Mouse (Mus musculus): ENCODE measurements at regions not wholly inside any gene's neighbourhood (a gene's known extent, or its start where the extent isn't known, plus 50 kb on each side); places are given as distances from the start of the nearest gene placed in this dataset.

DNA sequence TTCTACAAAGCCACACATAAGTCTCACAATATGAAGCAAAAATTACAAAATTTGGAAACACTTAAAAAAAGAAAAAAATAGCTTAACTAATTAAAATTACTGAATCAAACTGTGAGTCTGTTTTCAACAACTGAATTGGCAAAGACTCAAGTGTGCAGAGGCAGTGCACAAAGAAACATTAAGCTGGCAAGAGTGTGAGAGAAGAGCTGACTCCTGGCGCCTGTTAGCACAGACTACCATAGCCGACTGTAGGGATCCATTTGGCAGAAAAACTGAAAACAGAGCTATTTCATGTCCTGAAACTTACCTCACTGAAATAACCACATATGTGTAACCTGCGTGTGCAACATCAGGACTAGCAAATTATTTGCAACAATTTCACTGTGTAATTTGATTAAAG lies 746.4 kb upstream of the Cypt12 start:
- DNase-seq: no peak

DNA sequence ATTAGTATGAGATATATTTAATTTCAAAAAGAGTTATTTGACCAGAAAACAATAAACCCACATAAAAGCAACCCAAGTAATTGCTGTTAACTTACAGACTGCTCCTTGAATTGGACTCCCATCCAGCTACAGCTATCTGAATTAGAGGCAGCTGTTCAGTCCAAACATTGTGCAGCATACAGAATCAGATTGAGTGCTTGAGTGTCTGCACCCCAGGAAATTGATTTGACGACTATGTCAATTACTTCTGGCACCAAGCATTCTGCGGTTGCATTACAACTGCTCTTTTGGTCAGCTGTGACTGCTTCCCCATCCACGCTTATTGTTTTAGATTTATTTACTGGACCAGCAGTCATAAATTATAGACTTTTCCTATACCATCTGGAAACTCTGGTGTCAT lies 734.2 kb upstream of the Cypt12 start:
- DNase-seq: no peak

DNA sequence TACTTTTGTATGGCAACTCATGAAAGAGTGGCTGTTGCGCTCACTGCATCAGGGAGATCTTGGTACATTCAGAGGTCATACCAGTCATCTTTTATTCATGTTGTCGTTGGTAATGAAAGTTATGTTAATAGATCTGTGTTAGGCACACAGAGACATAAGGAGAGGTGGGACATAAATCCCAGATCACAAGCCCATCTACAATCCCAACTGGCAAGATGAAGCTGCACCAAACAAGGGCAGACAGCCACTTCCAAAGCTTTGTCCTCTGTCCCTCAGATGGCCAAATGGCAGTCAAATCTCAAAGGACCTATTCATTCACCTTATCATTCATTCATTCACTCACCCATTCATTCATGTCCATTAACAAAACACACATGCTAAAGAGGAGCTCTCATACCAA lies 731.4 kb upstream of the Cypt12 start:
- DNase-seq: no peak

DNA sequence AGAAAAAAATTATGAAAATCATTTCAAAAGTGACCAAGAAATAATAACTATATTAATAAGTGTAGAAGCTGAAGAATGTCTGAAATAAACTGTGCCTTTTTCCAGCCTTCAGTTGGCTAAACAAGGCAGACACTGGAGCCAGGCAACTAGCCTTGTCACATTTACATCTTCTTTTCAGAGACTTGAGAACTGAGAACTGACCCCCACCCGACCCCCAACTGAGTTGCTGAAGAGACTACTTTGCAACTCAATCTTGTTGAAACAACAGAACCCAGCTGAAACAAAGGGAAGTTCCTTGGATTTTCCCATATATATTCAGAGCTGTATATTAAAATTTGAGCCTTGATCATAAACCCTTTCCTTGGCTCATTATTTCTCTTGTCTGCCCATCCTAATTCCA lies 709.8 kb upstream of the Cypt12 start:
- DNase-seq: no peak

DNA sequence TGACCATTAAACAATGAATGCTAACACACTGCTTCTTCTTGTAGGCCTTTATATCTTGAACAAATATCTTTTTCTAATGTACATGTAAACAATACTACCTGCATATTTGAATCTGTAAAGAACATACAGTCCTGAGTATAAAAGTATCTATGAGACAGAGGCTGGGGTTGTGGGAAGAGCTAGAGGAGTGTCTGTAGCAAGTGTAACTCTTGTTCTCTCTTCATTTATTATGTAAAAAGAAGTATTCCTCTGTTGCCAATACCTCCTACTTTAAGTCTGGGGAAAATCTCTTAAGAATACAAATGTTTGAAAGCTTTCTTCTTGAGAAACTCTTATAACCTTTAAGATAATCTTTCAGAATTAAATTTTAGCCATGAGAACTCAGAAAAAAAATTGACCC lies 689.8 kb upstream of the Cypt12 start:
- no peak for DNase-seq

DNA sequence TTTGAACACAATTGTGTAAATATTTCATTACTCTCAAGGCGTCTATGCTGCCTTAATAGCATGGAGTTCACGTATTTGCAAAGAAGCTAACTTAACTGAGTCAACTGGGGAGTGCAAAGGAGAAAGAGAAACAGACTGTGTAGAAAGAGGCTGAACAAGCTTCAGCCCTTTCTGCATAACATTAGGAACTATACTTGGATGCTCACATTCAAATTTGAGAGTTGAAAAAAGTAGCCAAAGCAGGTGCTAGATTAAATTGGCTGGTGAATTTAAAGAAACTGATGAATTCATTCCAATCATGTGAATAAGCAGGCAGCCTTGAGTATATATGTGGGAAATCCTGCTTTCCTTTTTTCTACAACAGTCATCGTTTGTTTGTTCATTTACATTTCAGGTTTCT lies 689.1 kb upstream of the Cypt12 start:
- no peak for DNase-seq

DNA sequence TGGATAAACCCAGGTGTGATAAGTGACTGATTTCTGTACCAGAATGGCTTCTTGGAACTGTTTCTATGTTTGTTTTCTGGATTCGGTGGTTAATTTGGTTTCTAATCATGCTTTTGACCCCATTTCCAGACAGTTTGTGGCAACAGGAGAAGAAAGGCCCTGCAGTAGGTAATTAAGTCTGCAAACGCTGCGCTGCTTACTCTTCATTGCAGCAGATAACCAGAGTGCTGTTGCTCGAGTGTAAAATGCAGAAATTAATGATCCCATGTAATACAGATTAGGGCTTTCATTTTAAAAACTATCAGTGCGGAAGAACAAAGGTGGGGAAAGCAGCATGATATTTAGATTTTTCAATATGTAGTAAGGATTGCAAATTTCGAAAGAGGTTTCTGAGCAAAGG lies 667.0 kb upstream of the Cypt12 start:
- DNase-seq: no peak

DNA sequence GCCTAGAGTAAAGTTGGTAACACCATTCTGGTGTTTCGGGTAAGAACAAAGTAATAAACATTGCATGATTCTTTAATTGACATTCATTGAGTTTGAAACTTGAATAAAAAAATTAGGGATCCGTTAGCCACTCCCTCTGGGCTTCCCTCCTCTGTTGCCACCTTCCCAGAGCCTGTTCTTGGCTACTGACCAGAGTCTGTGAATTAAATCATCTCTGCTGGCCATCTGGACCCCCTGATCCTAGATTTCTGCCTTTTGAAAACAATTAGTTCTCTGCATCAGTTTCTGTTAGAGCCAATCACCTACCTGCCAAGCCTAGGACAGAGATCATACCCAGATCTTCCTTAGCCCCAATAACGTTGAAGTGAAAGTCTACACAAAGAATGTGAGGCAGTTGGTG lies 665.3 kb upstream of the Cypt12 start:
- no peak for DNase-seq

DNA sequence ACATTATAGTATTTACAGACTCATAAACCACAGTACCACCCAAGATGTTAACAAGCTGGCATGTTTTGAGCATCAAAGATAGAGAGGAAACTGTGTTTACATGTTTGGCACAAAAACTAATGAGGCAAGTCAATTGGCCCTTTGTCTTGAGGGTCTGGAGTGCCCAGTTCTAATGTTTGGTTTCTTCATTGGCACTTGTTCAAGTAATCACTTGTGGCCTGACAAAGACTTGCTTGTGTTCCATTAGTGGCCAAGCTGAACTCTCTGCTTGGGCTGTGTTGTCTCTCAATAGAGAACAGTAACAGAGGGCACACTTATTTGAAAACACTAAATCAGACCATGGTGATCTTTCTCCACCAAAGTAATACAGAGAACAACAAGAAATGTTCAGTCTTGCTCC lies 630.7 kb upstream of the Cypt12 start:
- DNase-seq: no peak

DNA sequence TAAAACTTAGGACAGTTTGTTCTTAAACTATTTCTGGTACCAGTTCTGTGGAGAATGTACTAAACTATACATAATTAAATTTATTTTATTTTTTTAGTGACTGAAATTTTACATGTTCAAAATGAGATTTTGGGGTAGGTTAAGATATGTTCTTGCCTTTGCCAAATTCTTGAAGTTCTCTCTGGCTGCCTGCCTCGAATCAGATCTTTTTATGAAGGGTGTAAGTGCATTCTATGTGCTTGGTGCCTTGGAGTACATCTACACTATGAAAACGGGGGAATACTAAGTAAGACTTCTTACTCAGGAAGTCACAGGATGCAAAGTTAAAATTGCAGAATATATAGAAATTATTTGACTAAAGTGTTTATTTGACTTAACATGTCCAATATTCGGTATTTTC lies 629.8 kb upstream of the Cypt12 start:
- no peak for DNase-seq

DNA sequence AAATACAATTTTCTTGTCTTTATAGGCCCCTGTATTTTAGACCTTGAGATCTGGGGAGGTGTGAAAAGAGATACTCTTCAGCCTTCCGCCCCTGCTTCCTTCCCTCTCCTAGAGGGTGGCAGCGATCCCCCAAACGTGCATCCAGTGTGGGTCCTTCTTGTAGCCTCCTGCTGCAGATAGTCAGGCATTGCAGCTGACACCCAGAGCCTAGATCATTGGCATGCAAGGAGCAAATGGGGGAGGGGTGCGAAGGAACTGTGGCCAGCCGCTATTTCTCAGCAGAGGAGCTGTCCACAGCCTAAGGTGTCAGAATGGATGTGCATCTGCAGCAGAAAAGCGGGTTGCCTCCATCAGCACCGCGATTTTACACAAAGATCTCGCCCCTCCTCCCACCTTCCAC lies 629.0 kb upstream of the Cypt12 start:
- DNase-seq: peak; percentile 4 to 25

DNA sequence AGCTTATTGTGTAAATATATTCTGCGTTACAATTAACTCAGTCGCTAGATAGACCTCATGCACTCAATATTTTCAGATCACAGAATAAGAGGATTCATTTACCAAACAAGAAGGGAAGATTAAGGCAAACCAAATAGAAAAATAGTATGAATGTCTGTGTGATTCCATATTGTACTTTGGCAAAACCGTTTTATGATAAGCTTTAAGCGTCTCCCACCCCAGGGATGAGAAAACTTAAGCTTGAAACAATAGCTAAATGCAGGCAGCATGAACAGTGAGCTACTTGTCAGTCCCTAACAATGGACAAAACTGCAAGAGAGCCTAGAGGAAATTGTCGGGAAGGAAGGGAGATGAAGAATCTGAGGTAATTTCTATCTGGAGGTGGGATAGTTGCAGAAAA lies 628.3 kb upstream of the Cypt12 start:
- DNase-seq: no peak

DNA sequence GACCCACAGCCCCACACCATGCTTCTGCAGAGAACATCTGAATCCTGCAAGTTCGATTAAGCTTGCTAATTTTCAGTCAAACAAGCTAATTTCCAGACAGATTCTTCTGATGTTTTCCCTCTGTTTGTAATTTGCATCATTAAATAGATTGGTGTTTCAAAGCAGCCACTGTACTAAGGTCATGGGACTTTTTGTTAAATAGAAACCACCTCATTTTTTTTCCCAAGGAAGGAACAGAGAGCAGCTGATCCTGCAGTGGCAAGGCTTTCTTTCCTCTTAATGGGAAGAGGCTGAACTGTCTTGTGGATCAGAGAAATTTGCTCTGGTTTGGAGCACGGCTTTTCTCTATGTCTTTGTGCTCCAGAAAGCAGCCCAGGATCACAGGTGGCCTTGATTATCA lies 625.9 kb upstream of the Cypt12 start:
- no peak for DNase-seq

DNA sequence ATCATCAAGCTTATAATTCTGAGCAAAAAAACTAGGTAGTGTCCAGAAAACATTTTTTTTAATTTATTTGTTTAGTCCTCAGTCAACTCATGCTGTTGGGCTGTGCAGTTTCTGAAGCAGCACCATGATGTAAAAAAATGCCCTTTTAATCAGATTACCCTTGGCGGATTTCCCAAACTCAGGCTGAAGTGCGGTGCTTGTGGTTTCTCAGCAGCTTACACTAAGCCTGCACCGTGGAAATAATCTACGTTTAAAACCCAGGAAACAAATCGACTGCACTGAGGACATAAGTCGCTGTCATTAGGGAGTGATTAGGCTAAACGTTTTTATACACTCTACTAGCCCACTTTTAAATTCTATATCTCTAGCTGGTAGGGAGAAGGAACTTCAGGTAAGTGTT lies 623.4 kb upstream of the Cypt12 start:
- no peak for DNase-seq

DNA sequence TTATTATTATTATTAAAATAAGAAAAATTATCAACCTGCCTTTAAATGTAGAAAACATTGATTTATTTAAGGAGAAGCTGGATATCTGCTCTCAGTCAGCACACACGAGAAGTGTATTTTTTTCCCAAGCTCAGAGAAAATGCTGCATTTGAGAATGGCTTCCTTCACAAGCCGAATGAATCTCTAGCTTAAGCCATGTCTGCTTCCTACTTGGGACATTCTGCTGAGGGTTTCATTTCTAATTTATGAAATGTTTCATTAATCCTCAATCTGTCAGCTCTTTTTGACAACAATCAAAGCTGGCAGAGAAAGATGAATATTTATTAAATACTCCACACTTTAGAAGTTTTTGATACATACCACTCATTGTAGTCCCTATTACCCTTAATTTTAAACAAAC lies 622.4 kb upstream of the Cypt12 start:
- DNase-seq: no peak

DNA sequence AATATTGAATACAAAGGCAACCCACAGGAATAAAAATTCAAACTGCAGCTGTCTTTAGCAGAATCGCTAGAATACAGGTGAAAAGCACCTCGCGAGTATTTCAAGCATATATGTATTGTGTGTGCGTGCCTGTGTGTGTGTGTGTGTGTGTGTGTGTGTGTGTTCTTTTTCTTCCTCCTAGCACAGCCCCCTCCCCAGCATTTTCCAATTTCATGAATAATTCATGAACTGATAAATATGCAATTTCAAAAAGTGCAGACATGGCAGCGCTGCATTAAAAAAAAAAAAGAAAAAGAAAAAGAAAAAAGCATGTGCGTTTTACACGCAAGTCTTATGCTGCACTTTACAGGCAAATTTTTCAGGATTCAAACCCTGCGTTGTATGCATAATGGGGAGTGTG lies 621.9 kb upstream of the Cypt12 start:
- no peak for DNase-seq

DNA sequence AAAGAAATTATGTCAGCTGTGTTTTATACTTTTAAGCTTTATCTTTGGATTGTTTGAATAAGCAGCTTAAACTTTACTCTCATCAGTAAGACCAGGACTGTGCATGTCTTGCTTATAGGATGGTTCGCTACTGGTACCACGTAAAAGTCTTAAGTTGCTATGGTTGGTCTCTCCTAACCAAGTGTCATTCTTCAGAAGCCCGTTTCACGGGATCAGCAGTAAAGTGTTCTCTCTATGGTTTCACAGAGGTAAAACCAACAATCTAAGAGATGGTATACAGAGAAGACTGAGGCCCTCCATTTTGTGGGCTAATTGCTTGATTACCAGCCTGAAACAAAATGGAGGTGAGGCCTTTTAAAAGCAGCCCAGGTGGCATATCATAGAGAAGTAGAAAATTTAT lies 621.4 kb upstream of the Cypt12 start:
- no peak for DNase-seq

DNA sequence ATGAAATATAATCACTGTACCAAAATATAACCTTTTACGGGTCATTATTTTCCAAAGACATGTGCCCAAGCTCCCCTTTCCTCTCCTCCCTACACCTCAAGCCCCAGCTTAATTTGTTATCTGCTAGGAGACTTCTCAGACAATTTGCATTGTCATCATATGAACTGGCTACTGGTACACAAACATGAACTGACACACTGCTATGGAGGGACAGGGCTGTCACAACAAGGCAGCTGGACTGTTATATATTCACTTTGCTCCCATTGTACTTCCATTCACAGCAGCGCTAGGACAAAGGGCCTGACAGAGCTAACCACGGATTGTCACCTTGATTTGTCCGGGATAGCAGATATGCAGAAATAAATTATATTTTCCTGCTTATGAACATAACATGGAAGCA lies 620.5 kb upstream of the Cypt12 start:
- no peak for DNase-seq

DNA sequence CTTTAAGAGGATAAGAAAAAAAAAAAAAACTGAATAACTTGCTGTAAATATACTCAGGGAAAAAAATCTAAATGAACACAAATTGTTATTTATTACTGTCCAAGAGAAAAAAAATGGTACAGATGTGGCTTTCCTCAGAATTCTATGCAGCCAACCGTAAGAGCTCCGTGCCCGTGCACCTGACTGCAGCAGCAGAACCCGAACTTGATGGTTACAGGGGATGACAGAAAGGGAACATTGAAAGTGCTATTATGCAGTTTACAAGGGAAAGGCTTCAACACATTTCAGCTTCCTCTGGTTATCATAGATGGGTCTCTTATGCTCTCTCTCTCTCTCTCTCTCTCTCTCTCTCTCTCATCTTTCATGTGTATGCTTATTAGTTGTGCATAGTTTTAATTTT lies 618.8 kb upstream of the Cypt12 start:
- no peak for DNase-seq

DNA sequence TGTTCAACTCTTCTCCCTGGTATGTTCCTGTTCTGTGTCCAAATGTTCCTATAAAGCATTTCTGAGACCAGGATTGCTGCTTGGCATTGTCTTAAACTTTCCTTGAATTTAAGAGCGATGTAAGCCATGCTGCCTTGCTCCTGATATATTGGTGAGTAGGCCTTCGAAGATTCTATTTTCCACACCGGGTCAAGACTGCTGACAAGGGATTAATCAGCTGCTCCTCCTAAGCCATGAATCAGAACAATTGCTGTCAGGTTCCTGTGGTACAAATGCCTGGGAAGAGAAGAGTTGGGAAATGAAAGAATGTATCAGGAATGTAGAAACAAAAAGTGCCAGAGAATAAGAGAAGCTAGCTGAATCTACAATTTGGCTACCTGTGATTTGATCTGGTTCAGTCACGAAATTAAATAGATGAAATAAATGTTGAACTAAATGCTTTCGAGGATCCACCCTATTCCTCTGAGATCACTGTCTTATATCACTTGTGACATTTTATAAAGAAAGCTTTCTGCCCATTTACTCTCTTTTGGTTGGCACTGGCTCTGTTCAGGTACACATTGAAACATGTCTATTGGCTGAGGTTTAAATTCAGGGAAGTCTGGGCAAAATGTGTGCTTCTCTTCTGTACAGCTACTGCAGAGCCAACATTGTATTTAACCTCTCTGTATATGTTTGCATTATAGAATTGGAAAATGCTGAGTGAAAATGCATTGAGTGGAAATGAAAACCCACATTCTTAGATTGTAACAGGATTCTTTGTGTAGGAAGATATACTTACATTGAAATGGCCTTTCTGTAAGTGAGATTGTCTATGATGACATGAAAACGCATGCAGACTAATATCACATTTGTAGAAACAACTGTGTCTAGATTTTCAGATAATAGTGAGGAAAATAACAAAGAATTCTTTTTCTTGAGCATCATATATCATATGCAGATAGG lies 617.5 kb upstream of the Cypt12 start:
- no peak for DNase-seq

DNA sequence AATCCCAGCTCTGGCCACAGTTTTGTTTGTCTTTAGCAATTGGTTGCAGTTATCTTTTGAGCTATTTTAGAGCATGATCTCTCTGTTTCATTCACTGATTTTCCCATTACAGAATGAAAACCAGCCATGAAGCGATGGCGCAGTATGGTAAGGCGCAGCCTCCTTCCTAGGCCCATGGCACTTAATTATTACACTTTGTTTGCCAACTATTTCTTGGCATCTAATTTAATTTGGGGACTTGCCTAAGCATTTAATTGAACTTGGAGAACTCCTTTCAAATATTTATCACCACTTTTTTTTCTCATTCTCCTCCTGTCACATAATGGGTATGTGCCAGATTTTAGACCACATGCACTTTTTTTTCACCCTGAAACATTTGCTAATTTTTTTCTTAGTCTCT lies 588.0 kb upstream of the Cypt12 start:
- DNase-seq: no peak
